Mouse (Mus musculus) activated CD4-positive, CD25-positive, alpha-beta regulatory T cell, adult 9 weeks (primary cell): Measurements from ENCODE around the gene Snx27. TPM values are rescaled to one million over a fixed set of nuclear protein-coding genes. Genes with fewer than 3 reads are reported as not detected.

Experiments
- polyA plus RNA-seq: library from polyadenylated mRNA; unstranded; fragments of 100-300 nt; shearing (Covaris generic); gene quantifications from one replicate; pipeline ENCODE4 v1.2.1, GENCODE M21; 2017

Snx27 gene
- 11.7 TPM for polyA plus RNA-seq

DNA sequence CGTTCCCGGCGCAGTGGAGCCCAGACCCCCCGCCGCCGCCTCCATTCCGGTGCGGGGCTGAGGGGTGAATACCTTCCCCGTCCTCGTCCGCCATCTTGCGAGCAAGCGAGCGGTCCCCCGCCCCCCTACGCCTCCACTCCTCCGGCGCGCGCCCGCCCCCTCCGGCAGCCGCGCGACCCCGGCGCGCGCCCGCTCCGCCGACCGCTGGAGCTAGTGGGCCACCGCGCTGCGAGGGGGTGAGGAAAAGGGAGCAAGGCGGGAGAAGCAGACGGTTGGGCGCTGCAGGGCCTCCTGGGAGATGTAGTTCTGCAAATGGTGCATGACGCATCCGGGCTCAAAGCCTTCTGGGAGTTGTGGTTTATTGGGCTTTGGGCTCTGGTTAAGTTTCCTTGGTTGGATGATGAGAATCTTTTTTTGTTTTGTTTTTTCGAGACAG lies at the start of gene Snx27:
Gene Snx27 (minus strand): TSS at position 261 of the 436 bp plus-strand sequence.

DNA sequence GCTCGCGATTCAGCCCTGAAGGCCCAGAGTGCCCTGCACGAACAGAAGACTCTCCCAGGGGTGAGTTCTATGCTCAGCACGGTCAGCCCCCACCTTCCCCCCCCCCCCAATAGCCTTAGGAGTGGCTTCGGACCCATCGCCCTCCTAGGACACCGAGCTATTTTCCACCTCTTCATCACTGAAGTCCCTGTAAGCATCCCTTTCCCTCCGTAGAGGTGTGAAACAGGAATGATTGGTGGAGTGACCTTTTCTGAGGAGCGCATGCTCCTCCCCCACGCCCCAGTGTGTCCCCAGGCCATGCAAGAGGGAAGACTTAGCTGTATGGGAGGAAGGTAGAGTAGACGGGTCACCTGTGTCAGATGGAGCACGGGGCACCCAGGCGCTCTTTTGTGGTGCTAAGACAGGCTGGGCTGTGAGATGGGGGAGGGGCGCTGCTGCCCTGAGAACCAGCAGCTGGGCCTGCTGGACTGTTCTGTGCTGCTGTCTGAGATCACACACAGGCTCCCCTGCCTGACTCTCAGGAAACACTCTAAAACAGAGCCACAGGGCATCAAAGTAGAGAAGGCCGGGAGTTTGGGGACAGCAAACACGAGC lies 102.1 kb downstream of the Snx27 start, which contains the start of gene Riiad1:
Gene Riiad1 (minus strand): TSS at position 51 of the 594 bp plus-strand sequence.

DNA sequence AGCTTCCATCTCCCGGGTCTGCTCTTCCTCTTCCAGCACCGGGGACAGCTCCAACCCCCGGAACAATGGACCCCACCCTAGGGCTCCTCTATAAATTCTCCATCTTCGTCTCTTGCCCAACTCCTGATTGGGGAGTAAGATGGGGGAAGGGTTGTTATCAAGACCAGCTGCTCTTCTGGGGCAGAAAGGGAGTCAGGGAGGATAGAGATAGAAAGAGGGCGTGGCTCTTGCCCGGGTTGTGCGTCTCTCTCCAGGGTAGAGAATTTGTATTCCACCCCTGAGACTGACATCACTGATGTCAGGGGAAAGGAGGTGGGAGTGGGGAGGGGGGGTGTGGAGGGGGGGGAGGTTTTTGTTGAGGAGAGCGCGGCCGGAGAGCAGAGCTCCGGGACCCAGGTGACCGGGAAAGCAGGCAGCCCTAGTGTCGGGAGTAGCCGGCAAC lies 104.5 kb downstream of the Snx27 start, which contains the start of gene Celf3:
Gene Celf3 (plus strand): TSS at position 315 of the 442 bp plus-strand sequence.

Other genes with a start within 250 kb of the Snx27 start
- not detected for gene Them5, start 240.6 kb downstream of the Snx27 start, polyA plus RNA-seq
- gene C2cd4d, start 220.3 kb downstream of the Snx27 start, polyA plus RNA-seq, result not detected
- gene Rorc, start 209.9 kb downstream of the Snx27 start, polyA plus RNA-seq, result 9.5 TPM
- gene Lingo4, start 184.2 kb downstream of the Snx27 start, polyA plus RNA-seq, result 0.12 TPM
- gene Tdrkh, start 169.4 kb downstream of the Snx27 start, polyA plus RNA-seq, result 10.1 TPM
- gene Mrpl9, start 139.4 kb downstream of the Snx27 start, polyA plus RNA-seq, result 80.5 TPM
- 1.8 TPM for gene Oaz3, start 138.8 kb downstream of the Snx27 start, polyA plus RNA-seq
- gene Celf3, start 104.4 kb downstream of the Snx27 start, polyA plus RNA-seq, result 1.5 TPM
- gene Riiad1, start 102.4 kb downstream of the Snx27 start, polyA plus RNA-seq, result 0.78 TPM
- gene Gm10972, start 60.4 kb upstream of the Snx27 start, polyA plus RNA-seq, result not detected
- 4.2 TPM for gene Tuft1, start 76.2 kb upstream of the Snx27 start, polyA plus RNA-seq
- not detected for gene Selenbp2, start 110.8 kb upstream of the Snx27 start, polyA plus RNA-seq
- gene Cgn, start 203.8 kb upstream of the Snx27 start, polyA plus RNA-seq, result not detected